Mouse (Mus musculus) kidney, adult 2 months (tissue): ENCODE data around the gene Glcci1.

Experiments
- CTCF ChIP-seq: fragments of 200-500 bp; conservative IDR thresholded peaks from 2 replicates; pipeline ENCODE4 v1.5.1; 2011; ENCODE audit warnings: low read depth, mild to moderate bottlenecking, control low read depth, low read length, moderate library complexity, mixed read lengths; ENCODE audit not compliant: insufficient read depth, insufficient read length
- POLR2A ChIP-seq: fragments of 200-500 bp; IDR thresholded peaks from one replicate; pipeline ENCODE4 v1.6.1; 2011; ENCODE audit warnings: low read depth, low read length, control low read depth

DNA sequence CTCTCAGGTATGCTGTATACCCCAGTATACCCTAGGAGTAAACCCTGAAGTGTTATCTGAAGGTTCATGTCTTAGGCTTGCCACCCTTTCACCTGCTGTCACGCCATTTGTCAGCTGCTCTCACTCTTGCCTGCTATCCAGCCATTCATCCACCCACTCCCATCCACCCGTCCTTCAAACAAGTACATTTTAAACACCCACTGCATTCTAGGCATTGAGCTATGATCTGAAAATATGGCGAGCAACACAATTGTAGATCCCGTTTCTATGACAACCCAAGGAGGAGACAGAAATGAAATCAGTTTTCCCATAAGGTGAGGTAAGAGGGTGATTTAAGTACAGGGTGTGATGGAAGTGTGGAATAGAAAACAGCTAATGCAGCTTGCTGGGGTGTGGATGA, 128.7 kb downstream of the Glcci1 start:
- no peak for TF ChIP-seq CTCF
- no peak for TF ChIP-seq POLR2A
